Mouse (Mus musculus): ENCODE measurements around the gene Ear1. TPM values are rescaled to one million over a fixed set of nuclear protein-coding genes. Genes with fewer than 3 reads are reported as not detected.
"Not testable (repeated sequence)": the region's sequence is repeated elsewhere in the genome, so short reads cannot be mapped to it uniquely, and the experiment has no call there.

Ear1 gene
- polyA plus RNA-seq, 1 experiment: not detected

DNA sequence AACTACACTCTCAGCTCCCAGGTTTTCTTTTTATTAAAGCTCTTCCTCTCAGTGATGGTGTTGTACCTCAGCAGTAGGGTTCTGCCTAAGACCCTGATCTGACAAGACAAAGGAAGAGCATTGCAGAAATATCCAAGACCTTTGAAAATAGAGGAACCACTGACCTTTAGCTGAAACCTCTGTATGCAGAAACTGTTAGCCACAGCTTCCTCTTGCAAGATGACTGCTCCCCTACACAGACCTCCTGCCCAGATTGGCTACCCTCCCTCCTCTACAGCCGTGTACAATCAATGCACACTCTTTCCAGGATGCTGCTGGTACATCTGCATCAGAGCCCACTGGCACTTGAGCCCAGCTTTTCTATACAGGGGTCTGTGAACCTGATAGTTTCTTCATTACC is 44.9 kb downstream of the Ear1 start:
- not testable (repeated sequence) for H3K4me1 ChIP-seq (ENCODE audit: control insufficient read depth, insufficient read depth, insufficient read length, low read length); H3K27ac ChIP-seq (replicated peaks; ENCODE audit: low read depth, low read length); H3K4me3 ChIP-seq (ENCODE audit: insufficient read depth, low read depth, low read length)

DNA sequence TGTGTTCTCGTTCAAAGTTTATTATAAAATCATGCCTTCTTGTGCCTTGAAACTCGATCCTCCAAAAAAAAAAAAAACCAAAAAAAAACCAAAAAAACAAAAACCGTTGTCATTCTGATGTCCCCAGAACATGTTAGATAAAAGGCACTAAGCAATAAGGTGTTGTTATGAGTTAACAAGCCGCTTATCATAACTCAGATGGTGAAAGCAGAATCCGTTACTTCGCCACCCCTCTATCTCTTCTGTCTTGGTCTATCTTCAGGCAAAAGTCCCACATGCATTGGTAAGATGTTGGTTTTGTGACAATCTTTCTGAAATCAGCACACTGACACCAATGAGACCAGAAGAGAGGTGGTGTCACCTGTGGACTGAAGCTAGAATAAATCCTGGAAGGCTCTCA is 51.1 kb downstream of the Ear1 start:
- not testable (repeated sequence) for H3K4me1 ChIP-seq (ENCODE audit: control insufficient read depth, insufficient read depth, insufficient read length, low read length); H3K27ac ChIP-seq (replicated peaks; ENCODE audit: low read depth, low read length); H3K4me3 ChIP-seq (ENCODE audit: insufficient read depth, low read depth, low read length)

DNA sequence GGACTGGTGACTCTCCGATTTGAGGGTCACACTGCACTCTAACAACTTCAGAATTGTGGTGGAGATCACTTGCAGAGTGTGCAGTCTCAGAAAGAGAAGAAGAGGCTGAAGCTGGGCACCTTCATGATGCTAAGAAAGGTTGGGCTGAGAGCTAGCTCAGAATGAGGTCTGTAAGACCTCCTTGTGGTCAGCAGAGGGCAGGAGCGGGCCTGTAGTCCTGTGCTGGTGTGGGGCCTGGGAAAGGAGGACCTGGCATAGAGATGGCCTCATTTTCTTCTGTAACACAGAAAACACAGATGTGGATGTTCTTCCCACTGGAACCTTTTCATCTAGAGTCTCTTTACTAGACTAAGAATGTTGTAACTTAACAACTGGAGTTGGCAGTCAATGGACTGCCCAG is 53.4 kb downstream of the Ear1 start:
- not testable (repeated sequence) for H3K4me1 ChIP-seq (ENCODE audit: control insufficient read depth, insufficient read depth, insufficient read length, low read length); H3K4me3 ChIP-seq (ENCODE audit: insufficient read depth, low read depth, low read length); H3K27ac ChIP-seq (replicated peaks; ENCODE audit: low read depth, low read length)

DNA sequence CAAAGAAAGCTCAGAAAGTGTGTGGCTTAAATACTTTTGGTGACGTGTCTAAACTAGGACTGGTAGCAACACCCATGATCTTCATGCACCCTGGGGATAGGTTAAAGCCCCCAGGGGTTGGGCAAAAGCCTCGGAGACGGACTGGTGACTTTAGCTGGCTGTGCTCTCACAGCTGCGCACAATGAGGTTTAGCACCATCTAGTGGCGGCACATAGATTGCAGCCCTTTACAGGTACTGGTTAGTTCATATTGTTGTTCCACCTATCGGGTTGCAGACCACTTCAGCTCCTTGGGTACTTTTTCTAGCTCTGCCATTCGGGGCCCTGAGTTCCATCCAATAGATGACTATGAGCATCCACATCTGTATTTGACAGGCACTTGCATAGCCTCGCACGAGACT is 62.9 kb downstream of the Ear1 start:
- not testable (repeated sequence) for H3K4me3 ChIP-seq (ENCODE audit: insufficient read depth, low read depth, low read length); H3K27ac ChIP-seq (replicated peaks; ENCODE audit: low read depth, low read length); H3K4me1 ChIP-seq (ENCODE audit: control insufficient read depth, insufficient read depth, insufficient read length, low read length)

DNA sequence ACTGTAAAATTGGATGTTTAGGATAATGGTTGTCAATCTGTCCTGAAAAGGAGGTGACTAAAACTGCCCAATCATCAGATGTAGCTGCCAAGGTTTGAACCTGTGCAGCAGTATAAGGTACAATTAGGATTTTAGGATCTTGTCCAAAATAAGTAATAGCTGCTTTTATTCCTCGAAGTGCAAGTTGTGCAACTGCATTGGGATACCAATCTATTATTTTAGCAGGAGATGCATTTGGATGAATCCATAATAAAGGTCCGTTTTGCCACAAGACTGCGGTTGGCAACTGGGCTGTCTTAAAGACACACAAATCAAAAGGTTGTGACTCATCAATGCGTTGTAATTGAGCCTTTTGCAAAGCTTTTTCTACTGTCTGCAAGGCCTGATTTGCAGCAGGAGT is 67.2 kb downstream of the Ear1 start:
- not testable (repeated sequence) for H3K4me1 ChIP-seq (ENCODE audit: control insufficient read depth, insufficient read depth, insufficient read length, low read length); H3K27ac ChIP-seq (replicated peaks; ENCODE audit: low read depth, low read length); H3K4me3 ChIP-seq (ENCODE audit: insufficient read depth, low read depth, low read length)

DNA sequence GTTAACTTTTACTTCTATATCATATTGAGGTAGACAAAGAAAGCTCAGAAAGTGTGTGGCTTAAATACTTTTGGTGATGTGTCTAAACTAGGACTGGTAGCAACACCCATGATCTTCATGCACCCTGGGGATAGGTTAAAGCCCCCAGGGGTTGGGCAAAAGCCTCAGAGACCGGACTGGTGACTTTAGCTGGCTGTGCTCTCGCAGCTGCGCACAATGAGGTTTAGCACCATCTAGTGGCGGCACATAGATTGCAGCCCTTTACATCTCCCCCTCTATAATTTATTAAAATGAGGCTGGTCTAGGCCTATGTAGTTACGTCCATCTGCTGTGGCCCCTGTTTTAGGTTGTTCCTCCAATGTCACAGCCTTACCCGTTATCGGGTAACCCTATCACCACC is 70.9 kb downstream of the Ear1 start:
- not testable (repeated sequence) for H3K4me3 ChIP-seq (ENCODE audit: insufficient read depth, low read depth, low read length); H3K27ac ChIP-seq (replicated peaks; ENCODE audit: low read depth, low read length); H3K4me1 ChIP-seq (ENCODE audit: control insufficient read depth, insufficient read depth, insufficient read length, low read length)

DNA sequence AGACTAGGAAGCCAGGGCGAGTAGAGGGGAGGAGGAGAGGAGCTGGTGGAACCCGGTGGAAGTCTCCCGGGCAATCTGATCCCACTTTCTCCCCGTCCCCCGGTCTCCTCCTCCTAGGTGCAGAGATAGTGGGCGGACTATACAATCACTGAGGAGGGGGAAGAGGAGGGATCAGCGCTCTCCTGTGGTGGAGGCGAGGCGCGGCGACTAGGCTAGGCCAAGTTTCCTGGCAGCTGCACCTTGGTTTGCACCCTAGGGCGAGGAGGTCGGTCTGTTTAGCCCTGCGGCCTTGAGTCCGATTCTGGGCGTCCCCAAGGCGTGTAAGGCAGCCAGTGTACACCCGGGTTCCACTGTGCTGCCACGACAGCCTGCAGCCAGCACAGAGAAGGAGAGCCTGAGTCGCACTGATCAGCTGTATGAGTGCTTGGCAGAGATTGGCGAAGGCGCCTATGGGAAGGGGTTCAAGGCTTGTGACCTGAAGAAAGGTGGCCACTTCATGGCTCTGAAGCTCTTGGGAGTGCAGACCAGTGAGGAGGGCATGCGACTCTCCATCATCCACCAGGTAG is 78.3 kb downstream of the Ear1 start:
- H3K4me1 ChIP-seq (ENCODE audit: control insufficient read depth, insufficient read depth, insufficient read length, low read length): not testable (repeated sequence)
- H3K4me3 ChIP-seq (ENCODE audit: insufficient read depth, low read depth, low read length): peak overlapping the region; percentile 51

DNA sequence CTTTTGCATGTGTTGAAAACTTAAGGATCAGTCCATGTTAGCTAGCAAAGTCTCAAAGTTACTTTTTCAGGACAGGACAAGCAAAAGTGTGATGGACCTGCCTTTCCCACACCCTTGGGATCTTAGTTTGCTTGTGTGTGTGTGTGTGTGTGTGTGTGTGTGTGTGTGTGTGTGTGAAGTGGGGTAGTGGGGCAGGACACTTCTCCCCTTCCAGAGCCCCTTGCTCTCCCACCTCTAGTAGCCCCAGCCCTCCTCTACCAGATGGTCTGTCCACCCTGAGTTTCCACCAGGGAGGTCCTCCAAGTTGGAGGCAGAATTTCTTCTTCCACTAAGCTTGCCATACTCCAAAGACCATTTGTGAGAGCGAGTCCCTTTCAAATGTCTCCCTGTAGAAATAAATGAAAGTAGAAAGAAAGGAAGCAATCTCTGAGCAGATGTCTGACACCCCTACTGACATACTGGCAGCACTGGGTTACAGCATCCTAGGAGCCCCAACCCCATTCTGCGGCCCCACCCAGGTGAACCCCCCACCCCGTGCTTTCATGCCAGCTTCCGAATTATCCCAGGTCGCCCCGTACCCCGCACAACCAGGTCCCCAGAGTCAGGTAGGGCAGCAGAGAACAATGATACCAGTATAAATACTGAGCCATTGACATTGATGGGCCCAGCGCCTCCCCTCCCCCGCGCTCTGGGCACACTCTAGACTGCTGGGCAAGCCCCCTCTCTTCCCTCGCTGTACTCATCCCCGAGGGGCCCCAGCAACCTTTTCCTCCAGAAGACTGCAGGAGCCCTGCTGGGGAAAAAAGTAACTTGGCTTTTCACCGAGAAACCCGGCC is 79.0 kb downstream of the Ear1 start:
- Histone ChIP-seq H3K27ac (replicated peaks; ENCODE audit: low read depth, low read length) (no peak overlapping the region), H3K4me3 (ENCODE audit: insufficient read depth, low read depth, low read length) (peak overlapping the region; percentile 51; the same call in 1 of the 2 replicates), H3K4me1 (ENCODE audit: control insufficient read depth, insufficient read depth, insufficient read length, low read length) (no peaks in the 10 kb centered on the region; the same call in 1 of the 2 replicates)

More for the DNA sequence above, 78.3 kb downstream of the Ear1 start:
- H3K27ac ChIP-seq (replicated peaks; ENCODE audit: low read depth, low read length): not testable (repeated sequence)

DNA sequence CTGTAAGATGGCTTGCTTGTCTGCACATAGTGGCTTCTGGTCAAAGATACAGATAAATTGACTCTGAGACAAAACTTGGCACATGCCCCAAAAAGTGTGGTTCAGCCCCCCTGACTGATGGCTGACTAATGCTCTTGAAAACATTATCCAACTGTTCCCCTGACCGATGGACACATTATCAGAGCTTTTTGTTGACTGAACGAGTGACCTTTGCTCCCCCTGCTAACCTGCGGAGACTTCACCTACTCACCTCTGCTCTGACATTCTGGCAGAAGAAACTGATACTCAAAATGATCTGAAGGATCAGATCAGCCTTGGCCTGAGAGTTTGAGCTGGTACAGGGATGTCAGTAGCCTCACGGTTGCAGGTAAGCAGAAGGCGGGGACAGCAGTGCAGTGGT is 81.5 kb downstream of the Ear1 start:
- H3K4me3 ChIP-seq (ENCODE audit: insufficient read depth, low read depth, low read length); H3K27ac ChIP-seq (replicated peaks; ENCODE audit: low read depth, low read length); H3K4me1 ChIP-seq (ENCODE audit: control insufficient read depth, insufficient read depth, insufficient read length, low read length): not testable (repeated sequence)

DNA sequence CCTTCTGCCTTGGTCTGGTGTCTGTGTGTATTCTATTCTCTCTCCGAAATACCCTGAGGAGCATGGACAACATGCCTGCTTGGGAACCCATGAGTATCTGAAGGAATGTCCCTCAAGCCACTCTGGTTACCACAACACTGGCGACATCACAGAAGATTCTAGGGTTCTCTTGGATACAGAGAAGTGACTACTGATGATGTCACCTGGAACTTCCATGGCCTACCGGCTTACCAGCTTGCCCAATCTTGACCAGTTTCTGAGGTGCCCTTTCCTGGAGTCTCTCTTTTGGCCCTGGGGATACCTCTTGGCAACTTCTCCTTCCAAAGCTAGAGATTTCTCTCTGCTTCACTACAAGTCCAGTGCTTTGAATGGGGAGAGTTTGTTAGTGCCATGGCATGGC is 90.7 kb downstream of the Ear1 start, which contains the start of gene Gm8180:
TSS of gene Gm8180 (minus strand) at position 101 of the 400 bp plus-strand sequence.
- H3K4me1 ChIP-seq (ENCODE audit: control insufficient read depth, insufficient read depth, insufficient read length, low read length); H3K27ac ChIP-seq (replicated peaks; ENCODE audit: low read depth, low read length); H3K4me3 ChIP-seq (ENCODE audit: insufficient read depth, low read depth, low read length): not testable (repeated sequence)

Other genes starting within 250 kb of the Ear1 start
- not detected in 2 replicates for gene Gm8165, start 198.3 kb downstream of the Ear1 start, polyA plus RNA-seq (2012; ENCODE audit: insufficient read depth, insufficient read length, missing spikeins)
- gene Gm7324, start 177.7 kb downstream of the Ear1 start, polyA plus RNA-seq (2012; ENCODE audit: insufficient read depth, insufficient read length, missing spikeins): 3.3 and 6.3 TPM in 2 replicates
- gene Gm16506, start 148.0 kb downstream of the Ear1 start, polyA plus RNA-seq (2012; ENCODE audit: insufficient read depth, insufficient read length, missing spikeins): not detected in 2 replicates
- gene Gm6526, start 127.7 kb downstream of the Ear1 start, polyA plus RNA-seq (2012; ENCODE audit: insufficient read depth, insufficient read length, missing spikeins): not detected in 2 replicates
- gene Gm8180, start 90.8 kb downstream of the Ear1 start, polyA plus RNA-seq (2012; ENCODE audit: insufficient read depth, insufficient read length, missing spikeins): not detected in 2 replicates
- gene Ear10, start 48.0 kb upstream of the Ear1 start, polyA plus RNA-seq (2012; ENCODE audit: insufficient read depth, insufficient read length, missing spikeins): not detected in 2 replicates
- not detected in 2 replicates for gene Gm8113, start 49.9 kb upstream of the Ear1 start, polyA plus RNA-seq (2012; ENCODE audit: insufficient read depth, insufficient read length, missing spikeins)
- gene Ang5, start 81.6 kb upstream of the Ear1 start, polyA plus RNA-seq (2012; ENCODE audit: insufficient read depth, insufficient read length, missing spikeins): not detected in 2 replicates
- not detected in 2 replicates for gene Ang6, start 126.8 kb upstream of the Ear1 start, polyA plus RNA-seq (2012; ENCODE audit: insufficient read depth, insufficient read length, missing spikeins)
- 2.2 TPM in 1 of 2 replicates, not detected in the other for gene Ear2, start 227.1 kb upstream of the Ear1 start, polyA plus RNA-seq (2012; ENCODE audit: insufficient read depth, insufficient read length, missing spikeins)
- gene Gm3327, start 248.3 kb upstream of the Ear1 start, polyA plus RNA-seq (2012; ENCODE audit: insufficient read depth, insufficient read length, missing spikeins): not detected in 2 replicates

Data from brown adipose tissue, adult 24 weeks (tissue).